Mouse (Mus musculus): ENCODE results near the gene Gm4881.

- TF ChIP-seq CTCF (IDR thresholded peaks at IDR 0.05; ENCODE audit: low read depth, low read length) (no peak), POLR2A (IDR thresholded peaks at IDR 0.05; ENCODE audit: extremely low read depth, insufficient read depth, low read length) (no peak)
Measured at GRCm38 (mm10) chr7:24901114-24901513, 43.2 kb downstream of the Gm4881 start.

Measured in liver, adult 2 months (tissue).